Mouse (Mus musculus) liver, embryonic 11.5 days (tissue): ENCODE results near the gene Trim47. TPM values are rescaled to one million over a fixed set of nuclear protein-coding genes. Genes with fewer than 3 reads are reported as not detected.
A peak's percentile ranks its signal among the peaks of the same experiment; 100 is the strongest.

Experiments
- ATAC-seq: fragments of 200-750 bp; cut with Nextera tagmentation; replicated peaks from 2 replicates; pipeline ENCODE4 v1.8.0; 2017; ENCODE audit warnings: moderate number of reproducible peaks, mild to moderate bottlenecking, moderate TSS enrichment, moderate library complexity; ENCODE audit not compliant: low FRiP score
- DNase-seq: peaks from one replicate; pipeline ENCODE4 v3.0.0-alpha.2; 2017; ENCODE audit warnings: low spot score
- H3K27ac ChIP-seq: fragments of 300-500 bp; sonication (generic); 2 replicates; pipeline ENCODE4 v1.5.1; 2014; ENCODE audit warnings: mild to moderate bottlenecking, low read depth, low read length, control low read depth
- H3K27me3 ChIP-seq: fragments of 300-500 bp; sonication (generic); replicated peaks from 2 replicates; pipeline ENCODE4 v1.6.1; 2014; ENCODE audit warnings: low read length, mixed read lengths; ENCODE audit not compliant: control insufficient read depth, insufficient read depth
- H3K36me3 ChIP-seq: fragments of 300-500 bp; sonication (generic); 2 replicates; pipeline ENCODE4 v1.6.1; 2014; ENCODE audit warnings: mild to moderate bottlenecking, low read length, moderate library complexity, mixed read lengths; ENCODE audit not compliant: control insufficient read depth, insufficient read depth
- H3K4me1 ChIP-seq: fragments of 300-500 bp; sonication (generic); replicated peaks from 2 replicates; pipeline ENCODE4 v1.6.1; 2014; ENCODE audit warnings: low read length, mixed read lengths; ENCODE audit not compliant: control insufficient read depth, insufficient read depth
- H3K4me2 ChIP-seq: fragments of 300-500 bp; sonication (generic); 2 replicates; pipeline ENCODE4 v1.6.1; 2014; ENCODE audit warnings: mild to moderate bottlenecking, control low read depth, moderate library complexity
- H3K4me3 ChIP-seq: fragments of 300-500 bp; sonication (generic); 2 replicates; pipeline ENCODE4 v1.5.1; 2014; ENCODE audit warnings: low read depth, low read length, control low read depth
- H3K9ac ChIP-seq: fragments of 300-500 bp; sonication (generic); 2 replicates; pipeline ENCODE4 v1.6.1; 2014; ENCODE audit warnings: low read depth, low read length, control low read depth
- H3K9me3 ChIP-seq: fragments of 300-500 bp; sonication (generic); 2 replicates; pipeline ENCODE4 v1.6.1; 2016; ENCODE audit warnings: low read length, inconsistent platforms, mixed read lengths; ENCODE audit not compliant: control insufficient read depth
- WGBS: fragments of 180-500 bp; shearing (Covaris S2); extraction: QIAGEN DNeasy Blood & Tissue Kit; methylation state at CpG from one replicate; pipeline ENCODE4 v1.1.7; 2014; 5-methylcytosine and 5-hydroxymethylcytosine counted together
- polyA plus RNA-seq: library from polyadenylated mRNA; unstranded; fragments of >200 nt; fragmentation: Nextera tagmentation; extraction: Ambion mirVana; gene quantifications from 2 replicates; pipeline ENCODE4 v1.2.1, GENCODE M21; 2014

Gene Trim47
- polyA plus RNA-seq, 1 experiment from 2014 or later: 6.6 TPM

DNA sequence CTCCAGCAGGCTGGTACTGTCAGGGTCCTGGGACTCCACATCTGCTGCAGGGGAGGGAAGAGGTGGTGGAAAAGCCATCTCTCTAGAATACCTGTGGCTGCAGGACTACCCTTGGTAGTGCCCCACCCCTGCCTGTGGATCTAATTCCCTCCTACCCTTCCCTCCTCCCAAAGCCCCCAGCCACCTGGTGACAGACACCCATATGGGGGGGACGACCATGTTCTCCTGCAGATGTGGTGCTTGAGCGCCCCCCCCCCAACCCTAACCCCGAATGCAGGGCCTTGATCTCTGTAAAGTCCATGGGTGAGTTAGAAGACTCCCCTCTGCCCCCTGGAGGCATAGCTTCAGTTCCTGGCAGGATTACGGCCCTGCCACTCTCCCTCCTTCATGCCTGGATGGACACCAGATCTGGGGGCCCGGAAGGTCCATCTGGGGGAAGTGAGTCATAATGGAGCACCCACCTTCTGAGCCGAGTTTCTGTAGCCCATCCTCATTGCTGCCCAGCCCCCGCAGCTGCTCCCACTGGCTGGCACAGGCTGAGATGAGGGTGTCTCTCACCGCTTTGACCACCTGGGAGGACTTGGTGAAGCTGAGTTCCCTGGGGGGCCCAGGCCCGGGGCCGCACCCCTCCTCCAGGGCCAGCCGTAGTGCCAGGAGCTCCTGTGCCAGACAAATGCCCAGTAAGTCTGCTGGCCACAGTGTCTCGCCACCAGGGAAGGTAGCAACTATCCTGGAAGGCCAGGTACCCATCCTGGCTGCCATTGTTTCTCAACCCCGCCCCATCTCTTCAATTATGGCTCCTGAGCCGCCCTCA, 19.8 kb downstream of the Trim47 start:
- DNase-seq: no peak
- WGBS: 40% methylated on average over 14 of the region's 14 CpGs
- H3K4me2 ChIP-seq: peak overlapping the region; percentile 55
- H3K27me3 ChIP-seq: peaks cover 50% of the 10 kb centered on the region
- ATAC-seq: no peak
- H3K36me3 ChIP-seq: no peaks in the 10 kb centered on the region
- H3K9me3 ChIP-seq: no peaks in the 10 kb centered on the region
- H3K27ac ChIP-seq: 0 out of 2 replicates have a peak overlapping the region, but pooled peaks have one; percentile 19
- H3K9ac ChIP-seq: no peak overlapping the region
- peaks cover 50% of the 10 kb centered on the region for H3K4me1 ChIP-seq
- no peak overlapping the region for H3K4me3 ChIP-seq

DNA sequence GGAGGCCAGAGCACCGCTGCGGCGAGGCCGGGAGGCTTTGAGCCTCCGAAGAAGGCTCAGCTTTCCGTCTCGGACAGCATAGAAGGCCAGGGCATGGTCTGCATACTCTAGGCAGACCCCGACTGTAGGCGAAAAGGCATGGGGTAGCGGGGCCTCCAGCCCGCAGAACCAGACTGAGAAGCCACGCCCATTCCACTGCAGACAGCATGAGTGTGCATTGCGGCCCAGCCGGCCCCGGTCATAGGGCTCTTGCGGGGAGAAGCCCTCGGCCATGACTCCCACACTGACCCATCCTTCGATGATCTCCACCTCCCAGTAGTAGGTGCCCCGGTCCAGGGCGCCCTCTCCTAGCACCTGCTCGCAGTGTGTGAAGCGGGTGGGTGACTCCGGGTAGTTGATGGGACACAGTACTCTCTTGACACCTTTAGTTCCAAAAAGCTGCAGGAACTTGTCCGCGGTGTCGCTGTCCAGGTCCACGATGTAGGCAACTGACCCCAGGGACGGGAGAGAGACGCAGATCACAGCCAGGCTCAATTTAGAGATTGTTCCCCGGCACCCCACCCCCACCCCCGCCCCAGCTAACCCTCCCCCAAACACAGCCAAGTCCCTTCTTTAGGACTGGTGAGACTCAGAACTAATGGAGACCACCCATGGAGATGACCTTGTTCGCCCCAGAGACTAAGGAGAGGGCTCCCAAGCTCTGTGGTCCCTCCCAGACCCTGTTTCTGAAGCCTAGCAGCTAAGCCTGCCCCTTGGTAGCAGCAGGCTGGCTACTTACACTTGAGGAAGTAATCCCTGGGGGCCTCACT, 20.7 kb downstream of the Trim47 start:
- Histone ChIP-seq H3K9me3 (no peaks in the 10 kb centered on the region), H3K36me3 (no peaks in the 10 kb centered on the region), H3K4me2 (peak overlapping the region; percentile 55), H3K27ac (peak overlapping the region; percentile 34), H3K4me3 (peak overlapping the region; percentile 6; the same call in 1 of the 2 replicates), H3K4me1 (peaks cover 57% of the 10 kb centered on the region), H3K9ac (peak overlapping the region; percentile 40; the same call in 1 of the 2 replicates), H3K27me3 (peaks cover 50% of the 10 kb centered on the region)
- no peak for DNase-seq
- ATAC-seq: peak; percentile 39; the same call in 1 of the 2 replicates
- 30% methylated on average over 32 of the region's 32 CpGs for WGBS

DNA sequence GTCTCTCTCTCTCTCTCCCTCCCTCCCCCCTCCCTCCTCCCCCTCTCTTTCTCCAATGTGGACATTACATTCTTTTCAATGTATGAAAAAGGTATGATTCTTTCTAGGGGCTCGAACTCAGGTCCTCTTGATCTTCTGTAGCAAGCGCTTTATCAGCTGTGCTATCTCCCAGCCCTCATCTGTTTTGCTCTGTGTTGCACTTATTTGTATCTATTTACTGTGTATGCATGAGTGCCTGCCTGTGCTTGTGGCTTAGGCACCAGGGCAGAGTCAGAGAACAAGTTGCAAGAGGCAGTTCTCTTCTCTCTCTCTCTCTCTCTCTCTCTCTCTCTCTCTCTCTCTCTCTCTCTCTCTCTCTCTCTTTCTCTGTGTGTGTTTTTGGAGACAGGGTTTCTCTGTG, 21.9 kb downstream of the Trim47 start:
- peaks cover 39% of the 10 kb centered on the region for H3K27me3 ChIP-seq
- no peak overlapping the region for H3K9ac ChIP-seq
- WGBS: 80% methylated on average over 2 of the region's 2 CpGs
- H3K4me3 ChIP-seq: no peak overlapping the region
- H3K36me3 ChIP-seq: no peaks in the 10 kb centered on the region
- H3K27ac ChIP-seq: no peak overlapping the region
- no peaks in the 10 kb centered on the region for H3K9me3 ChIP-seq
- H3K4me2 ChIP-seq: no peak overlapping the region
- peaks cover 64% of the 10 kb centered on the region for H3K4me1 ChIP-seq
- no peak for ATAC-seq
- no peak for DNase-seq

DNA sequence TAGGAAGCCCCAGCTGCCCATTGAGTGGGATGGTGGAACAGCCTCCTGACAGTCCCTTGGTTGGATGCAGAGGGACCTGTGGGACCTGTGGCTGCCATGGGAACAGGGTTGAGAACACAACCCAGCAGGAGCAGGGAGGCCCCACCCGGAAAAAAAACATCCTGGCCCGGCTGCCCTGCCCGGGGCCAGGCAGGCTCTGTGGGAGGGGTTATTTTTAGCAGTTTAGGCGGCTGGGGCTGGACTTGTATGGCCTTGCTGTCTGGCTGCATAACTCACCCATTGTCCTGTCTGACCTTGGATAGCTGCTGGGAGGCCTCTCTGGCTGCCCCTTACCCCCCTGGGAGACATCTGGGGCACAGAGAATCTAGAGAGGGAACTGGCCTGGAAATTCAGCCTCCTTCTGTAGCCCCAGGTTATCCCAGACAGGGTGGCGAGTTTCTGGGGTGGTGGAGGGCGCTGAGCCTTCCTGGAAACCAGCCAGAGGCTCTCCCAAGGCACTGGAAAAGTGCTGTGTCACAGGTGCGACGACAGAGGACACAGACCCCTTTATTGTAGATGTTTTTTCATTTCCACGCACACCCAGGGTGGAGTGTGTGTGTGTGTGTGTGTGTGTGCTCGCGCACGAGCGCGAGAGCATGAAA, 22.9 kb downstream of the Trim47 start:
- Histone ChIP-seq H3K4me1 (peaks cover 65% of the 10 kb centered on the region), H3K27me3 (peaks cover 29% of the 10 kb centered on the region), H3K36me3 (no peaks in the 10 kb centered on the region), H3K9ac (no peak overlapping the region), H3K9me3 (no peaks in the 10 kb centered on the region), H3K27ac (peak overlapping the region; percentile 16; the same call in 1 of the 2 replicates), H3K4me3 (no peak overlapping the region), H3K4me2 (no peak overlapping the region)
- DNase-seq (no peak), ATAC-seq (0 out of 2 replicates have a peak, but pooled peaks have one; percentile 16)
- WGBS: 46% methylated on average over 14 of the region's 14 CpGs

DNA sequence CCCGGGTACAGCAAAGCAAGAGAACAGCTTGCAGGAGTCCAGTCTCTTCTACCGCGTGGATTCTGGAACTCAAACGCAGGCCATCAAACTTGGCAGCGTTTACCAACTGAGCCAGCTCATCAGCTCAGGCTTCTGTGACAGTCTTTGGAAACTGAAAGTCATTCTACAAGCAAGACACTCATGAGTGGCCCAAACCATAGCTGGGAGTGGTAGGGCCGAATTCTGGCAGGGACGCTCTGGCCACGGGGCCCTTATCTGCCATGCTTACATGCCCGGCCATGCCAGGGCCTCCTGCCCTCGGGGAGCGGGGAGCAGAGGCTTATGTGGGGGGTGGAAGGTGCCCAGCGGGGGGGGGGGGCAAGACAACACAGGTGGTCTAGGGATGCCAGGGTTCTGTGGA, 23.4 kb downstream of the Trim47 start:
- 70% methylated on average over 12 of the region's 12 CpGs for WGBS
- Histone ChIP-seq H3K4me3 (no peak overlapping the region), H3K9me3 (no peaks in the 10 kb centered on the region), H3K27me3 (peaks cover 24% of the 10 kb centered on the region), H3K4me1 (peaks cover 65% of the 10 kb centered on the region), H3K36me3 (no peaks in the 10 kb centered on the region), H3K27ac (peak overlapping the region; percentile 16; the same call in 1 of the 2 replicates), H3K4me2 (no peak overlapping the region), H3K9ac (no peak overlapping the region)
- ATAC-seq (no peak), DNase-seq (no peak)

DNA sequence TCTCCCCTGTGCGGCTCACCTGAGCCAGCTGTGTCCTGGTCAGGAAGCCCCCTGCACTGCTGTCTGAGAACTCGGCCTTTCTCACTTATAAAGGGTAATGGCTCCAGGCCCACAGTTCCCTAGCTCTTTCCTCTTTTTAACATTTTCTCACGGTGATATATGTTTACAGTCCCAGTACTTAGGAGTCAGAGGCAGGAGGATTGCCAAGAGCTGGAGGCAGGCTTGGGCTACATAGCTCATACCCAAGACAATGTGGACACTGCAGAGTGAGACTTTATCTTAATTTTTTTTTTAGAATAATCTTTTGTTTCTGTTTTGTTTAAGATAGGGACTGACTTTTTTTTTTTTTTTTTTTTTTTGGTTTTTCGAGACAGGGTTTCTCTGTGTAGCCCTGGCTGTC, 24.5 kb downstream of the Trim47 start:
- Histone ChIP-seq H3K9ac (peak overlapping the region; percentile 50; the same call in 1 of the 2 replicates), H3K36me3 (no peaks in the 10 kb centered on the region), H3K27me3 (peaks cover 13% of the 10 kb centered on the region), H3K4me1 (peaks cover 59% of the 10 kb centered on the region), H3K27ac (peak overlapping the region; percentile 72), H3K9me3 (no peaks in the 10 kb centered on the region), H3K4me3 (no peak overlapping the region), H3K4me2 (no peak overlapping the region; the same call in 1 of the 2 replicates)
- no peak for DNase-seq
- WGBS: 59% methylated on average over 3 of the region's 4 CpGs
- no peak for ATAC-seq

DNA sequence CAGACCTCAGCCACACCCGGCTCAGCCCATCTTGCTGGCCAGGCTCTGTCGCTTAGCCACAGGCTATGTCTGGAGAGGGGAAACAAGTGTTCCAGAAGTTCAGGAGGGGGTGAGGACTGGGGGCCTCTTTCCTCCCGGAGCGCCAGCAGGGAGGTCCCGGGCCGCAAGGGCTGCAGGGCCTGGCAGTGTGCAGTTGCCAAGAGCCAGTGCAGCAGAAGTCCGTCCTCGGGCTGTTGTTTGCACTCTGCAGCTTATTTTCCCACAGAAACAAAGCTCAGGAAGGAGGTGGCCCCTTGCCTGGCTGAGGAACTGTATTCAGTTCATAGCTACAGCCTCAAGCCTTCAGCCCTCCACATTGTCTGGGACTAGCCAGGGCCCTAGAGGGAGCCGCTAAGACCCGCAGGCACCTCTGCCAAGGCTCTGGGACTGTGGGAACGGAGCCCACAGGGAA, 25.1 kb downstream of the Trim47 start:
- peak overlapping the region; percentile 43 for H3K4me2 ChIP-seq
- no peaks in the 10 kb centered on the region for H3K9me3 ChIP-seq
- no peak overlapping the region for H3K4me3 ChIP-seq
- H3K9ac ChIP-seq: peak overlapping the region; percentile 50
- WGBS: 53% methylated on average over 11 of the region's 11 CpGs
- H3K4me1 ChIP-seq: peaks cover 57% of the 10 kb centered on the region
- ATAC-seq (no peak), DNase-seq (no peak)
- H3K27ac ChIP-seq: peak overlapping the region; percentile 72
- no peaks in the 10 kb centered on the region for H3K36me3 ChIP-seq
- H3K27me3 ChIP-seq: peaks cover 8% of the 10 kb centered on the region

DNA sequence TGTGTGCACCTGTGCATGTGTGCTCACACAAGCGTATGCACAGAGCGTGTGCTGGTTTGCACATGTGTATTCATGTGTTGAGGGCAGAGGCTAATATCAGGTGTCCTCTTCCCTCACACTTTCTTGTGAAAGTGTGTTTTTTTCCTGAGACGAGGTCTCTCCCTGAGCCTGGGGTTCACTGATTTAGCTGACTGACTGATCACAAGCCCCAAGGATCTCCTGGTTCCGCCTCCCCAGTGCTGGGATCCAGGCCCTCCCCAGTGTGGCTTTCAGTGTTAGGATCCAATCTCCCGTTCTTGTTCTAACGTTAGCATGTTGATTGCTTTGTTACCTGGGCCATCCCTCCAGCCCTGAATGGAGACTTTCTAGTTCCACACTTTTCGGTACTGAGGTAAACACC, 26.2 kb downstream of the Trim47 start:
- no peak overlapping the region for H3K27ac ChIP-seq
- no peak overlapping the region for H3K9ac ChIP-seq
- peaks cover 45% of the 10 kb centered on the region for H3K4me1 ChIP-seq
- H3K36me3 ChIP-seq: no peaks in the 10 kb centered on the region
- ATAC-seq (no peak), DNase-seq (no peak)
- H3K4me2 ChIP-seq: no peak overlapping the region
- no peaks in the 10 kb centered on the region for H3K9me3 ChIP-seq
- WGBS: 81% methylated on average over 7 of the region's 7 CpGs
- H3K27me3 ChIP-seq: no peaks in the 10 kb centered on the region
- no peak overlapping the region for H3K4me3 ChIP-seq
